Mouse (Mus musculus) ovary, adult 18-20 months (tissue): ENCODE data around the gene Pfkfb3.
A peak's percentile ranks its signal among the peaks of the same experiment; 100 is the strongest.

ENCODE experiments used
- DNase-seq: peaks from one replicate; pipeline ENCODE4 v3.0.0; 2022; ENCODE audit warnings: low spot score, mixed read lengths

The Pfkfb3 gene

DNA sequence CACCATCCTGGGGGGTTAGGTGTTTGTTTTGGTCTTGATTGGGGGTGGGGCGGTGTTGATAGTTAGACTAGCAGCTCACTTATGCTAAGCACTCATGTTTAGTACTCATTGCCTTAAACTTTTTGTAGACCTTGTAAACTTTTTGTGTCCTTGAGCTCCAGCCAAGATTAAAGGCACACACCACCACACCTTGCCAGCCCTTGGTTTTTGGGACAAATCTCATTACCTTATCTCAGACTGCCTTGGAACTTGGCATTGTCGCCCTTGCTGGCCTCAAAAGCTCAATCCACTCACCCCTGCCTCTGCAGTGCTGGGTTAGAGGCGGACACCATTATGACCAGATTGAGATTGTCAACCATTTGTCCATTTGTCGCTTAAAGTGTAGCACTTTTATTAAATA, 125.3 kb downstream of the Pfkfb3 start:
- DNase-seq, result no peak

DNA sequence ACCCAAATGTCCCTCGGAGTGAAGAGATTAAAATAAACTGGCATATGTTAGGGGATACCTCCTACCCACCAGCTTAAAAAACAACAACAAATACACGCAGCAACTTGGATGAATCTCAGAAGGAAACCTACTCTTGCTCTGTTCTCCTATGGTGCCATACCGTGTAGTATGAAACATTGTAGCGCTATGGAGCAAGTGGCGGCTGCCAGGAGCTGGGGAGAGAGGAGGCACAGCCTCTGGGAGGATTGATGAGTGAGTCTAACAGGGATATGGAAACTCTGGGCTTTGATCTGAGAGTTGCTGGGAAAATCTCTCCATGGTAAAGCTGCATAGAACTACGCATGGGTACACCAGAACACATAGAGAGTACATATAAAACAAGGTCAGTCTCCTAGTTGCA, 126.3 kb downstream of the Pfkfb3 start:
- DNase-seq, result no peak

DNA sequence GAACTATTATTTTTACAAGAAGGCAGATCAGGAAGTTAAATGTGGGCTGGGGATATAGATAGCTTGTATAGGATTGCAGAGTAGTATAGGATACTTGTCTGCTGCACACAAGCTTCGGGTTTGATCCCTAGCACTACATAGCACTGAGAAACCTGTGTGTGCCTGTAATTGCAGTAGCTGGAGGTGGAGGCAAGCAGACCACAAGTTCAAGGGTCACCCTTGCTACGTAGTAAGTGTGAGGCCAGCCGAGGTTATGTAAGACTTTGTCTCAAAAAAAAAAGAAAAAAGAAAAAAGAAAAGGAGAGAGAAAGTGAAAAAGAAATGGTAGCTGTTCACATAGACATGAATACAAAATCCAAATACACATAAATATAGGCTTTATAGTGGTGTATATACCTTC, 127.5 kb downstream of the Pfkfb3 start:
- no peak for DNase-seq

DNA sequence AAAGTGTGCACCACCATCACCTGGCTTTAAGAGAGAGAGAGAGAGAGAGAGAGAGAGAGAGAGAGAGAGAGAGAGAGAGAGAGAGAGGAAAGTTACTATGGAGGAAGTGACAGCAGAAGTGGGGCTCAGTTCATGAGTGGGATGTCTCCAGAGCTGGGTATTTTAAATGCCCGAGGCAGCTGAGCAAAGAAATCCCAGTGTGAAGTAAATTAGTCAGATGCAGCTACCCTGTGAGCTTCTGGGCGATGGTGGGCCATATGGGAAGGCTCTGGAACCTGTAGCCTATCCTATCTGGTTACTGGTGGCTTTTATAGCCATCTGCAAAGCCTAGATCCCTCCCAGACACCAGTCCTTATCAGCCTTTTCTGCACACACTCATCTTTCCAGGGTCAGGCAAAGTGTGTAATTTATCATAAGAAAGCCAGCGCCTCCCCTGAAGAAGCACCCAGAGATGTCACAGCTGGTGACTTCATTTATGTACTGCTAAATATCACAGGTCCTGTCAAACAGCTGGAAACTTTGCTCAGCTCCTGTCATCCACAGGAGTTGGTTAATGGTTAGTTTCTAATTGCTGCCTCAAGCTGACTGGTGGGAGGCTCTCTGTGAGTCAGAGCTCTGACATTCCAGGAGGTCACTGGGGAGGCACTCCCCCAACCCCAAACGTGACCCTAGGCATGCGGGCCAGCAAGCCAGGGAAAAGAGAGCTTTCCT, 128.3 kb downstream of the Pfkfb3 start:
- peak; percentile 49 for DNase-seq

- DNase-seq, result no peak
These were observed 129.6 kb downstream of the Pfkfb3 start for GRCm38 (mm10) chr2:11424252-11424651.

DNA sequence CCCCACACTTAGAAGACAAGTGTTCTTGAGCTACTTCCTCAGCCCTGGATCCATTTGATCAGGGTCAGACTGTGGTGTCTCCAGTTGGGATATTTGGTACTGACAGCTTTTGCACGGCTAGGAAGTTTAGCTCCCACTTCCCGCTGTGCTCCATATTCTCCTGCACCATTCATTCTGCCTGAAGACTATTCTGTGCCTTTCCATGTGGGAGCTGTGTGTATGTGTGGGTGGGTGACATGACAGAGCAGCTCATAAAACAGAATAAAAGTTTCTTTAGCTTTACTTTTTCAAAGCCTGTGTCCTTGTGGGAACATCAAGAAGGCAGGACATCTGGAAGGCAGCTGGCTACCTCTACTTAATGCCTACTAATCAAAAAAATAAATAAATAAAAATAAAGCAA, 130.5 kb downstream of the Pfkfb3 start:
- DNase-seq, result no peak

- no peak for DNase-seq
These were observed 131.5 kb downstream of the Pfkfb3 start for GRCm38 (mm10) chr2:11422384-11422783.
